Mouse (Mus musculus): ENCODE data around the gene Zbtb46.

Gene Zbtb46

DNA sequence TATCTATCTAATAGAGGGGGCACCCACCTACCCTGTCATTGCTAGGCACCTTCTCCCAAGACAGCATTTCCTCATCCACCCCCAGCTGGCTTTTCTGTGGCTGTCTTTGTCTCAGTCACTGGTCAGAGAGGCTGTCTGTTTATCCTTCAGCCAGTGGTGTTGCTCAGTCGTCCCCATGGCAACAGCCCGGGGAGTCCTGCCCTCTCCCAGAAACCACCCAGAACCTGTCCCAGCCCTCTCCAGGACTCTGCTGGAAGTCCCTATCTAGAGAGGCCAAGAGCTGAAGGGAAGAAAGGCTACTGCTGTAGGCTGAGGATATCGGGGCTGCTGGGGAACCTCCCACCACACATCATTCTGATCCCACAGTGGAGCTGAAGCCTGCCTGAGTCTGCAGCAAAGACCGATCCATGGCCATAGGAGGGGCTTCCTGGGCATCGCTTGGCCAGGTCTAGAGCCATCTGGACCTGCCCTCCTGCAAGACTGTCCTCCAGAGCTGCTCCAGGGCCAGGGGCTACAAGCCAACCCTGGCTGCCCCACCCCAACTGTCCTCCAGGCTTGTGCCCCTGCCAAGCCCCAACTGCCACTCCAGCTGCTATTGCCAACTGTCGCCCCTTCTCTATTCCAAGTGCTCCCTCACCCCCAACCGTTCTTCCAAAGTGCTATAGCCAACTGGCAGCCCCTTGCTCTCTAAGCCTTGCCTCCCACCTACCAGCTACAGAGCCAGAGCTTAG lies 3.9 kb upstream of the Zbtb46 start:
- DNase-seq (ENCODE audit: low spot score), result peak; percentile 75

DNA sequence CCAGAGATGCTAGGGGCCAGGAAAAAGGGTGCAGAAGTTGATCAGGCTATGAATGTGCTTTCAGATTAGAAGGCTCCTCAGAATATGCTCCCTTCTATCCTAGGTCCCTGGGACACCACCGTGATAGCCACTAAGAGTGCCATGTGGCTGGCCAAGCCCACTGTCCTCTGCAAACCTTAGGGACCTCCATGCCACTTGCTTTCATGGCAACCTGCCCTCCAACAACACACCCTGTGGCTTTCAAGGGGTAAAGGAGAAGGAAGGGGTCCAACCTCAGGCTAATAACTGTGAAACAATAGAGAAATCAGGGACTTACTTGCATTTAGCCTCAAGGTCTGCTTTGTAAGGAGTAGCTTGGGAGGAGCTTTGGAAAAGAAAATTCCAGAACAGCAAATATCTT lies 3.4 kb upstream of the Zbtb46 start:
- no peak for DNase-seq (ENCODE audit: low spot score)

DNA sequence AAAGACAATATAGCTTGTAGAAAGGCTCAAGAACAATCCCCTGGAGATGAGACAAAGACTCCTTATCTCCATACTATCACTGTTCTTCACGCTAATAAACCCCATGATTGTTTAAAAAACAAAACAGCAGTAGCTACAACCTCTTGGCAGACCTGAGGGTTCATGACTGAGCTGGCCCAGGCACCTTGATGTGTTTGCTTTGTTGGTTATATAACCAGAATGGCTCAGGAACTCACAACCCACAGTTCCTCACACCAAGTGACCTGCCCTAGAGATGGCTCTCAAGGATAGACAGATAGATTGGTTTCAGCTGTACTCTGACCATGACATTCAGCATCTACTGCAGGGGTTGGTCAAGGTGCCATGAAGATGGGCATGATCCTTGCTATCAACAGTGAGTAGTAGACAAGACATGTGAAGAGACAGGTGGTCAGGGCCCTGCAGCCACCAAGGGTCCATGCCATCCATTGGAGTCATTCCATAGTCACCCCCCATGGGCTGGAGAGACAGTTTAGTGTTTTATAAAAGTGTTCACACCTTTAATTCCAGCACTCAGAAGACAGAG lies 2.4 kb upstream of the Zbtb46 start:
- no peak for DNase-seq (ENCODE audit: low spot score)

DNA sequence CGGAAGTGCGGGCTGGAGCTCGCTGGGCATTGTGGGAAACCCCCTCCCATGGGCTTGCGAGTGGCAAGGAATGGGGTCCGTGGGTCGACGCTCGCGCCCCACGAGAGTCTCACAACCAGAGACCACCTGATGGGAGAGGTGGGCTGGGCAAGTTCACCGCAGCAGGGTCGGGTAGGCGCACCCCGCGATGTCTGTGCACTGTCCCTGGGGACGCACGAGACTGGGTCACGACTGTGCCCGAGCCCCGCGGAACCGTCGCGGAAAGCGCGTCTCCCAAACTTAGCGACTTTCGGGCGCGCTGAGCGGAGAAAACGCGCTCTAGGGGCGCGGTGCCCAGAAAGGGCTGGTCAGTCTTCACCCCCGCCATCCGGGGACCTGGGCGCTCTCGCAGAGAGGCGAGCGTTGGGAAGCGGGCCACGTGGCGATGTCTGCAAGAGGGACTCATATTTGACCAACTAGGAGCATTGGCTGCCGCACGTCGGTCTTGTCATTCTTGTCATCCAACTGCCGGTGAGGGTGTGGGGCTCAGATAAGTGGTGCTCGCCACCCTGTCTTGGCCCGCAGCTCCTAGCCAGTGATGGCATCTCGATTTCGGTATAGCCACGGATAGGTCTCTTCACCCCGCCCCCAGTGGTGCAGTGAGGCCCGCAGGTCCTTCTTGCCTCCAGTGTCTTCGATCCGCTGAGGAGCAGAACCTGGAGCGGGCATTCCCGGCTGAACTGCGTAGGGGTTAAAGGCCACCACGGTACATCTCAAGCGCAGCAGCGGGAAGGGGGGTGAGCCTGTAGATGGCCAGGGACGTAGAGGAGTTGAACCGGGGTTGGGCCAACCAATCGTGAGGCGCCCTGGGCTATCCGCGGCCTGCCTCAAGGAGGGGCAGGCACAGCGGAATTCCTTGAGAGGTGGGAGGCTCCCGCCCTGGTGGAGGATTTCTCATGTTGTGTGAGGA lies 721 bp upstream of the Zbtb46 start:
- DNase-seq (ENCODE audit: low spot score), result peak; percentile 73

DNA sequence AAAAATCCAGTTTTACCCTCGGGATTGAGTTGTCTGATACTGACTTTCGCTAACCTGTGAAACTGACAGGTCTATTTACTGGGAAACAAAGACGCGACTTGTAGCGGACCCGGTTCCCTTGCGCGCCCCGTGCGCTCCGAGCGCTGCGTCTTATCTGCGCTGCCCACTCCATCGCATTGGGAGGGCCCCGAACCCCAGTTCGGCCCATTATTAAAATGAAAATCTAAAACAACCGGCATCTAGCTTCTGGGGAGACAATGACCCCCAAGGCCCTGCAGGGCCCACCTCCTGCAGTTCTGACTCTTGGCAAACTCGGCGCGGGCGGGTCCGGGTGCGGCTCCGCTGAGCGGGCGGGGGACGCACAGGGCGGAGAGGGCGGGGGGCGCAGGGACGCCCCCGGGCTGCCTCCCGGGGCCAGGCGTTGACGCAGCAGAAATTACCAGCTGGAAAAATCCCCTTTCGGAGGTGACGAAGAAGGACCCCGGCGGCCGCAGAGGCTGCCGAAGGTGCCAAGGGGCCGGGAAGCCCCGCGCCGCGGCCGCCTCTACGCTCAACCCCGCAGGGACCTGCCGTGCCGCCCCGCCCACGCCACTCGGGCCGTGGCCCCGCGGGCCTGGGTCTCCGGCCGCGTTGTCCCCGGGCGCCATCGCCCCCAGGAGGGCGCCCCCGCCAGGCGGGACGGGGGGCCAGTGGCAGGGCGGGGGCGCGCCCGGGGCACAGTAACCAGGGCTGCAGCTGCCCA lies 644 bp downstream of the Zbtb46 start:
- no peak for DNase-seq (ENCODE audit: low spot score)

DNA sequence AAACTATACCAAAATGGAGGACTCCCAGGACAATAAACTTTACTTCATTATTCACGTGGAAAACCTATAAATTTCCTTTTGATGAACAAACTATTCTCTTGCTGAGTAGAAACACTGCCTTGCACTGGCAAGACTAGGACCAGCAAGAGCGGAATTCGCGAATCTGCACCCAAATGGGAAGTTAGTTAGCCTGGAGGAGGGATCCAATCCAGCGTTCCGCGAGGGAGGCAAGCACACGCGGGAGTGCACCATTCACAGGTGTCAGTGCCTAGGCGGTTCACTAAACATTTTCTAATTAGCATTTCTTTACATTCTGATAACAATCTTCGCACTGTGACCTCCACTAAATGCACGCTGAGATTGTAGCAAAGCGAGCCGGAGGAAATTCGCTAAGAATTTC lies 1.4 kb downstream of the Zbtb46 start:
- no peak for DNase-seq (ENCODE audit: low spot score)

DNA sequence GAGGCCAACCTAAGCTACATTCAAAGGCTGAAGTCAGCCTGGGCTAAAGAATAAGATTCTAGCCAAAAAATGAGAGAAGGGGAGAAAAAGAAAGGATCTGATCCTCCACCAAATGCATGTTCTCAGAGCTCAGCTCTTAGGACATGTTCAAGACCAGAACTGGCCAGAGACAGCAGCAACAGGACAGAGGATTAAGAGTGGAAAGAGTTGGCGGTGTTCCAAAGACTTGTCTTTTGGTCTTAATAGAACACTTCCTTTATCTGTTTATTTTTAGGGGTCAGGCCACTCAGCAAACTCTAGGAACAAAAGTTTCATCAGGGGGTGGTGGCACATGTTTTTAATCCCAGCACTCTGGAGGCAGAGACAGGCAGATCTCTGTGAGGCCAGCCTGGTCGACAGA lies 3.3 kb downstream of the Zbtb46 start:
- peak; percentile 52 for DNase-seq (ENCODE audit: low spot score)

DNA sequence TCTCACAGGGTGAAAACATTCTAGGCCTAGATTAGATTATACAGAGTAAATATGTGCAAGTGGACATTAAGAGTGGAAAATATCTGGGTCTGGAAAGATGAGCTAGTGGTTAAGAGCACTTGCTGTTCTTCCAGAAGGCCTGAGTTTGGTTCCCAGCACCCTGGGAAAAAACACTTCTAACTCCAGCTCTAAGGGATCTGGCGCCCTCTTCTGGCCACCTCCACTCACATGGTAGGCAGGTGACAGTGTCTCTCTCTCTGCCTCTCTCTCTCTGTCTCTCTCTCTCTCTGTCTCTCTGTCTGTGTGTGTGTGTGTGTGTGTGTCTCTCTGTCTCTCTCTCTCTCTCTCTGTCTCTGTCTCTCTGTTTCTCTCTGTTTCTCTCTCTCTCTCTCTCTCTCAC lies 6.0 kb downstream of the Zbtb46 start:
- DNase-seq (ENCODE audit: low spot score), result no peak

DNA sequence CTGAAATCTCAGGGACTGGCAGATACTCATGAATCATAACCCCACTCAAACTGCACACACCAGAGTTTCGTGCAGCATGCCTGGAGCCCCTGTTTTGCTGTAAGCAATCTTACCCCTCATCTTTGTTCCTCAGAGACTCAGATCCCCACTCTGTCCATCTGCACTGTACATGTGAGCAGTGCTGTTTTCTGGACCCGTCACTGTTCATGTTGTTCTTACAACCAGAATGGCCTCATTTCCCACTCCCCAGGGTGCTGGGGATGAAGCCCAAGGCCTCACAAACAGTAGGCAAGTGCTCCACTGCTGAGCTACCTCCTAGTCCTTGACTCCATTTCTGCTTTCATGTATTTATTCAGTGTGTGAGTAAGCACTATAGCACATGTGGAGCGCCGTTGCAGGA lies 7.0 kb downstream of the Zbtb46 start:
- DNase-seq (ENCODE audit: low spot score), result no peak

DNA sequence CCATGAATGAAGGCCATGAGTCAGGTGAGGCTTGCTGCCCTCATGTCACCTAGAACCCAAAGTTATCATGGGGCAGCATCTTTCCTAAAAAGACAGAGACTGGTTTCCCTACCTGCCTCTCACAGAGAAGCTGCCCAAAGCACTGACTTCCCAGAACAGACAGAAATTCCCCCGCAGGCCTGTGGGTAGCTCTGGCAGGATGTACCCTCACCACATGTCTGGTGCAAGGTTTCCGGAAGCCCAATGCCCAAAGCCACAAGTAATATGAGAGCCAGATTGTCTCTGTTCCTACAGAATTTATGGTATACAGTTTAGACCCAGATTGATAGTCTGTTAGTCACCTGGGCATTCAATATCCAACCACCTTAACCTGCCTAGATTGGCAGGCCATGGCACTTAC lies 16.2 kb downstream of the Zbtb46 start:
- DNase-seq (ENCODE audit: low spot score), result no peak

DNA sequence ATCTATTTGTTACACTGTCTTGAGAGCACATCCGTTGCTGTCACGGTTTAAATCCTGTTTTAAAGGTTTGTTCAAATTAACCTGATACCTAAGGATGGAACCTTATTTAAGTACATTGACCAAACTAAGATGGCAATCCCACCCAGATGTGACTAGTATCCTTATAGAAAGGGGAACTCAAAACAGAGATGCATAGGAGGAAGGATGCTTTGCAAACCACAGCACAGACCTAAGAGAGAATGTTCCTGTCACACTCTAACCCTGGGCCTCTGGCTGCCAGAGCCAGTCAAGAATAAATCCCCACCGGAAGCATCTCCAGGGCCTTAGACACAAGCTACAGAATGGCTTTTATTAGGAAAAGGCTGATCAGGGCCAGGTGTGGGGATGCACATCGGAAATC lies 21.1 kb downstream of the Zbtb46 start:
- no peak for DNase-seq (ENCODE audit: low spot score)

DNA sequence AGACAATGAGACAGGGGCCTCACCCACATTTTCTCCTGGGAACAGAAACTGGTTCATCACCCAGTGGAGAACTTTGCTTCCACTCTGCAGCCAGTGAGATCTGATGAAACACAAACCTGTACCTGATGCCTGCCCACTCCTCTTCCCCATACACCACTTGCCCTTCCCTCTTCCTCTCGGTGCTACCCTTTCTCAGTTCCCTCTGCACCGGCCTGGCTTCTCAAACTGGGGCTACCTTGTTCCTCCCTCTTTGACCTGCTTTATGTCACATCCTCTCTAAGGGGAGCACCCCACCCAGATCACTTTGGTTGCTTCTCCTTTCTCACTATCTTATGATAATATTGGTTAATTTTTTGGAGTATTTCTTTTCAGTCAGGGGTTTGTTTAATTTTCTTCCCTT lies 23.0 kb downstream of the Zbtb46 start:
- no peak for DNase-seq (ENCODE audit: low spot score)

DNA sequence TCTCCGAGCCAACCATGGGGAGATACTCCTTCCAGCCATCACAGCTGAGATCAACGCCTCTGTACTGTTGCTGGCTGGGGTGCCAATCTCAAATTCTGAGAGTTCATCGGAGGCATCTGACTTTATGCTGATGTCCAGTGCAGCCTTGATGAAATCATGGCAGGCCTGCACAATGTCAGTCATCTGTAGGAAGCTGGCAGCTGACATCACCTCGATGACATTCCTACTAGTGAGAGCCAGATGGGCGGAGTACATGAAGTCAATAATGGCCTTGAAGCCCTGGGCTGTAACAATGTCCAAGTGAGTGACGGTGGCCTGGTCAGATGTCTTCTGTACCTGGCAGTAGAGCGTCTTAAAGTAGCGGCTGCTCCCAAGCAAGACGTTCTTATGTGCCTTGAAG lies 35.4 kb downstream of the Zbtb46 start:
- no peak for DNase-seq (ENCODE audit: low spot score)

DNA sequence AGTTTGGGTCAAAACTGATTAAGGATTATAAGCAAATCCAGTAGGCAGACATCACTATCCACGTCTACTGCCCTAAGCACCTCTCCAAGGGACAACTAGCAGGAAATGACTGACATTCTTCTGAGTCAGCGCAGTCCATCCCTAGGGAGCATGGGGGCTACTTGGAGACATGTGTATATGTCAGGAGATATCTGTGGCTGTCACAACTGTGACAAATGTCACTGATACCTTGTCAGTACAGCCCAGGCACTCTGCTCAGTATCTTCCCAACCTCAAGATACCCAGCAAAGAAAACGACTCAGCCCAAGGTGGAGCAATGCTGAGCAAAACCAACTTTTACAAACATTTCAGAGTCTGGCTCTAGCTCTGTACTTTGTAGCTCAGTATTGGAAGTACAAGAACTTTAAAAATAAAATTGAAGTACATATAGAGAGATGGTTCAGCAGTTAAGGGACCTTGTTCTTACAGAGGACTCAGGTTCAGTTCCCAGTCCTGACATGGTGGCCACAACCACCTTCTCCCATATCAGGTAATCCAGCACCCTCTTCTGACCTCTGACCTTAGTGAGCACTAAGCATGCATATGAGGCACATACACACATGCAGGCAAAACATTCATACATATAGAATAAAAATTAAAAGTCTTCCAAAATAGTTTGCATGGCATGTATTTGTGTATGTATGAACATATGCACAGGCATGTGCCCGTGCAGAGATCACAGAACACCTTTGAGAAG lies 38.2 kb downstream of the Zbtb46 start:
- DNase-seq (ENCODE audit: low spot score), result no peak

DNA sequence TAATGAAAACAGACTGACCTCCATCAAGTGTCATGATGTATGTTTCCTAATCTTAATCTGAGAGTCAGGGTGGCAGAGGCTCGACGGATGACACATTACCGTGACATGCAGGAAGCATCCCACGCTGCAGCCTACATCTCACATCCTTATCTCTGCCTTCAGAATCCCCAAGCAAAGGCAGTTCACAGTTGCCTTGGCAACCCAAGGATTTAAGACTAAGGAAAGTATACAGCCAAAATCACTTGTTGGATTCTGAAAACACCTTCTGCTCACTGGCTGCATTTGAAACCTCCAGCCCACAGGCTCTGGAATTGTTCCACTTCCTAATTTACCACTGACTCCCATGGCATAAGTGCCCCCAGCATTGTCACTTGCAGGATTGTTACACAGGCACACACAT lies 38.8 kb downstream of the Zbtb46 start:
- no peak for DNase-seq (ENCODE audit: low spot score)

DNA sequence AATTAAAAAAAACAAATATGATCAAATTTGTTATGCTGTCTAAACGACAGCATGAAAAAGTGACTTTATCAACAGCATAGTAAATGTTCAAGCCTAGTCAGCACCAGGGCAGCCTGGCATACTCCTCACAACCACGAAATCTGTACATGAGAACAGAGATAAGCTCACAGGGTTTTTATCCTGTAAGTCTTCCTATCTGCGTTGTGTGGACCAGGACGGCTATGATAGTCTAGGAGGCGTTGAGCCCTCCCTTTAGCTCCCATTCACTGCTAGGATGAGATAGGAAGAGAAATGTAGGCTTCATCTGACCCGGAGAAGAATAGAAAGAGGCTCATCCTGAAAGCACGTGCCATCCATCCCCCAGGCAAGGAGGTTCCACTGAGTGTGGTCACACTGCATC lies 39.9 kb downstream of the Zbtb46 start:
- DNase-seq (ENCODE audit: low spot score), result no peak

DNA sequence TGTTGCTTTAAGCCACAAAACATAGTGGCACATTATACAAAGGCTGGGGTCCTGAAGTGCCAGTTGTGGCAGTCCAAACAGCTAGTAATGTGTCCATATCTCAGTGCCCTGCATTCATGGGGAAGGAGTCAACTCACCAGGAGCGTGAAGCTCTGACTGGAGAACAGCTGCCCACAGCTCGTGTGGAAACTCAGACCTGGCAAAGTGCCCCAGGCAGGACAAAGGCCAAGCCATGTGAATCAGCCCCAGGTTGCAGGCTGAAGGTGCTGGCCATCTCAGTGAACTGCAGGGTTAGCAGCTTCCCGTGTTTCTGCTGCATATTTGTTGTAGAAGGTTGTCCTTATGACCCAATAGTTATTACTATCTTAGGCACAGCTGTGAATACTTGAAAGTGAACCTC lies 43.3 kb downstream of the Zbtb46 start:
- peak; percentile 25 for DNase-seq (ENCODE audit: low spot score)

DNA sequence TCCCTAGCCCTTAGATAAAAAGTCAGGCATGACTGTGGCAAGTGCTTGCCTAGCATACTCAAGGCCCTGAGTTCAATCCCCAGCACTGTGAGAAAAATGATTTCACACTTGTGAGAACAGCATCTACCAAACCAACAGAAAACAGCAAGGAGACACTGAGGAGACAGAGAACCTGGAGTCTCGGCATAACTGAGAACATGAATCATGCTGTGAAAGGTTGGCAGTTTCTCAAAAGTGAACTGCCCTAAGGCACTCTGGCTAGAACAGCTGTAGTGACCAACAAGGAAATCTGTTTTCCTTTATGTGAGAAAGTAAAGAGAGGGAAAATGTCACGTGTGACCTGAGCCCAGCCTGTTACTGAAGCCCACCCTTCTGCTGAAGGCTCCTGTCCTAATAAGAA lies 46.1 kb downstream of the Zbtb46 start:
- DNase-seq (ENCODE audit: low spot score), result no peak

DNA sequence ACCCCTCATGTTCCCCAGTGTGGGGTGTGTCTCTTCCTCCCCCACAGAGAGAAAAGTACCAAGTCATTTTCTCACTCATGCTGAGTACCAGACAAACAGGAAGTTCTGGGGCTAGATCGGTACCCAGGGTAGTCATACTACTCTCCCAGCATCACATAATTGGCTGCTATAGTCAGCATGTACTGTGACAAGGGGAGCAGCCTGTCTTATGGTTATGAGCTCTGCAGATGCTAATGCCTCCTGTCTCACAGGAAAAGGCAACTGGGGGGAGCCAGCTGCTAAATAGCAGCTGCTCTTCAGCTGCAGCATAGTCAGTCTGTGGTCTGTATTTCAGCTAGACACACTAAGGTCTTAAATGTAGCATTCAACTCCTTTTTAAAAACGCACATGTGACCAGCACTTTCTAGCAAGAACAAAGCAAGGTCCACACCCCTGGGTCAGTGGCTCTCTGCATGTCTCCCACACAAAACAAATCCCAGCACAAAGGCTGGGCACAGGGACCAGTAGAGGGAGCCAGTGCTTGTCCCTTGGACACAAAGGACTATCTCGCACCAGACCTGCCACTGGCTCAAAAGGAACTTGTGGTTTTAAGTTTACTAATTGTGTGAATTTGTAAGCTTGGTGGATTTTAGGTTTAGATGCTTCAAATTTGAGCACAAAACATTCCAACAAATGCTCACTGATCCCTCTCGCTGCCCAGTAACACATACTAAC lies 48.3 kb downstream of the Zbtb46 start:
- DNase-seq (ENCODE audit: low spot score), result peak; percentile 74

DNA sequence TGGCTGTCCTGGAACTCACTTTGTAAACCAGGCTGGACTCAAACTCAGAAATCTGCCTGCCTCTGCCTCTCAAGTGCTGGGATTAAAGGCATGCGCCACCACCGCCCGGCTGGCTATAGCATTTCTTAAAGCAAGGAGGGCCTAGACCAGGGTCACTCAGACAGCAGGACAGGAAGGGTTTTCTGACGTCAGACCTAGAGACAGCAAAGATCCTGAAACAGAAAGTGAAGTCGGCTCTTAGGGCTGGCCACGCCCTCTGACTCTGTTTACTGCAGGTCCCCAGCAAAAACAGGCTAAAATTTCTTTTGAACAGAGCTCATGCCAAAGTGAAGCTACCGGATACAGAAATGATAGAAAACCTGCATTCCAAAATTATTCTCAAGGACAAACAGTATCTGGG lies 49.6 kb downstream of the Zbtb46 start:
- peak; percentile 10 for DNase-seq (ENCODE audit: low spot score)

DNA sequence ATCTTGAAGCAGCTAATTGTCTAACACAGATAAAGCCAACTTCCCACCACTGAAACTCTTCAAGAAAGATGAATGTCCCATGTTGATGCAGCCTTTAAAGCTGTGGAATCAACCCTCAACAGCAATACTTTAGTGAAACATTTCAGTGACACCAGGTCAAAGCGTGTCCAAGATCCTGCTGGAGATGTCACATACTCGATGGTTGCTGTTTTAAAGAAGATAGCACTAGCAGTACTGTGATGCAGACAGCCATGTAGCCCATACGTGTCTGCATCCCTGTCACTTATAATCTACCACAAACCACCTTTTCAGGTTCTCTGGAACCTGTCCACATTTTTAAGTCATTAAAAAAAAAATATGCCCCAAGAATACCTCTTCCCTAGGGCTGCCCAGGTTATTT lies 55.5 kb downstream of the Zbtb46 start:
- DNase-seq (ENCODE audit: low spot score), result no peak

All from lung, postnatal 25 days (tissue).